Mouse (Mus musculus): ENCODE measurements around the gene Trafd1.
"Not testable (repeated sequence)": the region's sequence is repeated elsewhere in the genome, so short reads cannot be mapped to it uniquely, and the experiment has no call there.

Trafd1 gene

GRCm38 (mm10) chr5:121331731-121332130, 53.7 kb downstream of the Trafd1 start:
- DNase-seq (ENCODE audit: low read depth, low spot score) = no peak

GRCm38 (mm10) chr5:121330154-121330816, 55.1 kb downstream of the Trafd1 start:
- not testable (repeated sequence) for DNase-seq (ENCODE audit: low read depth, low spot score)

GRCm38 (mm10) chr5:121329333-121330058, 55.9 kb downstream of the Trafd1 start:
- DNase-seq (ENCODE audit: low read depth, low spot score) = no peak

GRCm38 (mm10) chr5:121326079-121326805, 59.2 kb downstream of the Trafd1 start:
- no peak for DNase-seq (ENCODE audit: low read depth, low spot score)

Data from forelimb bud, embryonic 11.5 days (tissue).